Mouse (Mus musculus) layer of hippocampus, adult 9-11 months (tissue): ENCODE data around the gene Als2cl.

ENCODE experiments used
- DNase-seq: peaks from one replicate; pipeline ENCODE4 v3.0.0; 2022

Gene Als2cl

GRCm38 (mm10) chr9:110879191-110879920 lies at the start of gene Als2cl:
Gene Als2cl (plus strand): TSS chr9:110879870.
- peak; percentile 57 for DNase-seq

- no peak for DNase-seq
These were observed 46.6 kb upstream of the Als2cl start for GRCm38 (mm10) chr9:110833021-110833420.

DNA sequence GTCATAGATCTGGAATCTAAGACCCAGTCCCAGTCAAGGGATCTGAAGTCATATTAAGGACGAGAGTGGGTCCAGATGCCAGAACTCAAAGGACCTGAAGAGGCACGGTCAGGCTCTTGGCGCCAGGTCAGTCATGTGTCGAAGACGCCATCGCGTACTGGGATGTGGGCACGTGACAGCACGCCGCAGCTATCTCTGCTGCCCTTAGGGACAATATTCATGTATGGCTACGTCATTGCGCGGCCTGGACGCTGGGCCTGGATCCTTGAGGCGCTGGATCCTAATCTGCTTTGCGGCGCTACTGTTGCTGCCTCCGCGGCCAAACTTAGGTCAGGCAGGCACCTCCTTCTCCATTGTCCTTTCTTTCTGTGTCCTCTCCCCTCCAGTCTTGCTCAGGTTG lies 45.3 kb upstream of the Als2cl start, which contains the start of gene Prss45:
Prss45 (plus strand) TSS at position 178 of the 400 bp plus-strand sequence.
- DNase-seq = no peak

DNA sequence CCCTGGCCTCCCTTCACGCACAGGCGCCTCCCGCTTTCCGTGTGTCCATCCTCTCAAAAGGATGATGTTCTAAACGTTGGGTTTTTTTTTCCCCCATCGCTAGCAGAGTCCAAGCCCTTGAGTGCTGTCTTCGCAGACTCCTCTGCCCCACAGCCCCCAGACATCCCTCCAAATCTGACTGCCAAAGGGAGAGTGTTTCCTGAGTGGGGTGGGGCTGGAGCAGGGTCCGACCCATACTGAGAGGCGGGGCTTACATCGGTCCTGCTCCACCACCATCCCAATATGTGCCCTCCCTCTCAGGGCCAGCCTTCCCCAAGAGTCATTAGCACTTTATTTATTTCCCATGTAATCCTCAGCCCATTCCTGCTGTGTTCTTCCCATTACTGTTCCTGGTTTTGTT lies 44.7 kb upstream of the Als2cl start:
- no peak for DNase-seq

GRCm38 (mm10) chr9:110836112-110836511 lies 43.6 kb upstream of the Als2cl start:
- DNase-seq = peak; percentile 40

- DNase-seq = no peak
These were observed 38.8 kb upstream of the Als2cl start for GRCm38 (mm10) chr9:110840905-110841304.

GRCm38 (mm10) chr9:110841438-110841837 lies 38.2 kb upstream of the Als2cl start:
- no peak for DNase-seq

DNA sequence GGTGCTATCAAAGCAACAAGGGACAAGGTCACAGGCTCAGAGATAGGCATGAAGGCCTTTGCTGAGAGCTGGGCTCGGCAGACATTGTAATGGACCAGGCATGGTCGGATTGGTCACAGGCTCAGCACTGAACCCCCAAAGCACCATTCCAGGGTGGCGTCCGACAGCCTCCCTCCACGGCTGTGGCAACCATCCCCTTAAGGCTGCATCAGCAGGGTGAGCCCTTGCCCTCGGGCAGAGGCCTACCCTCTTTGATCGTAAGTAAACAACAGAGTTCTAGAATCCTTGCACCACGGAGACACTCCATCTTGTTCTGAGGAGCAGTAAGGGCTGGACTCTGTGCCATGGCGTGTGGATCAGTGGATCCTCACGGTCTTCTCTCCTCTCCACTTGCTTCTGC lies 35.5 kb upstream of the Als2cl start, which contains the start of gene Prss46:
Prss46 (plus strand) TSS at position 301 of the 400 bp plus-strand sequence.
- DNase-seq = no peak

GRCm38 (mm10) chr9:110849162-110849561 lies 30.5 kb upstream of the Als2cl start:
- no peak for DNase-seq

DNA sequence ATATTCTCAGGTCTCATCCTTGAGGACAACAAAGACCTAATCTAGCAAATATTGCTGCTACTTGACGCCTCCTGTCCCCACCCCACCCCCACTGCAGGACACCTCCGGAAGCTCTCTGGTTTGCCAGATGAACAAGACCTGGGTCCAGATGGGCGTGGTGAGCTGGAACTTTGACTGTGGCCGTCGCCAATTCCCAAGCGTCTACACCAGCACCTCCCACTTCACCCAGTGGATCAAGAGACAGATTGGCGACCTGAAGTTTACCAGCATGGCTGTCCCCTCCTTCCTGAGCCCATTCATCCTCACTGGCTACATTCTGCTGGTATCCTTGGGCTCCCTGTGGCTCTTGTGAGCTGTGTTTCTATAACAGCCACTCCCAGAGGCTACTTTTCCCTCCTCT lies 23.8 kb upstream of the Als2cl start:
- no peak for DNase-seq

DNA sequence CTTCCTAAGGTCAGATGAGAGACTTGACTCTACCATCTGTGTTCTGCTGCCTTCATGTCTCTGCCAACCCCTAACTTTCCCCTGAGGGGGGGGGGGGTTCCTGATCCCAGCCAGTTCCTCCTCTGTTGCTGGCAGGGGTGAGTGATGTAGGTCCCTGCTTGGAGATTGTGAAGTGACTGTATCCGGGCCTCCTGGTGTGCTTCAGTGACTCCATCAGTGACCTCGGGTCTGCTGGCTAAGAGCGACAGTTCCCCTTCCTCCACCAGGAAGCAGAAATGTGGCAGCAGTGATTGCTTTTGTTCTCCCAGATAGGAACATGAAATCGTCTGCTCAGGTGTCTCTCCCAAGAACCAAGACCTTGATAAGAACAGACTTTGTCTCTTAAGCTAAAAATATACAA lies 22.8 kb upstream of the Als2cl start:
- no peak for DNase-seq

GRCm38 (mm10) chr9:110857781-110858472 lies 21.7 kb upstream of the Als2cl start, which contains the start of gene Prss50:
Gene Prss50 (plus strand): TSS chr9:110857967.
- no peak for DNase-seq

DNA sequence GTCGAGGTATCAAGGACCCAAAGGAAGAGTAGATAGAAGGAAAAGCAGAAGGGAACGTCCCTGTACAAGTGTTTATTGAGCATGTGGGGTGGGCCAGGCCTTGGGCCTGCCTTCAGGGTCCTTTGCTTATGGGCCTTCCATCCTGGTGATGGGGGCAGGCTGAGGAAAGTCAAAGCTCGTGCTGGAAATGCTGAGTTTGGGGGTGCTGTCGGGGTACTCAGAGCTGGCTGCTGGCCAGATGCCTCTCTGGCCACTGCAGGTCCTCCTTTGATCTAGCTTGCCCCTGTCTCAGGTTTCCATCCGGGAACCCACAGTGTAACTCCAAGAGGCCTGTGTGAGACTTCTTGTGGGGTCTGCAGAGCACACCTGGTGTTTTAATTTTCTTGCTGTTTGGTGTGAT lies 21.1 kb upstream of the Als2cl start:
- no peak for DNase-seq

DNA sequence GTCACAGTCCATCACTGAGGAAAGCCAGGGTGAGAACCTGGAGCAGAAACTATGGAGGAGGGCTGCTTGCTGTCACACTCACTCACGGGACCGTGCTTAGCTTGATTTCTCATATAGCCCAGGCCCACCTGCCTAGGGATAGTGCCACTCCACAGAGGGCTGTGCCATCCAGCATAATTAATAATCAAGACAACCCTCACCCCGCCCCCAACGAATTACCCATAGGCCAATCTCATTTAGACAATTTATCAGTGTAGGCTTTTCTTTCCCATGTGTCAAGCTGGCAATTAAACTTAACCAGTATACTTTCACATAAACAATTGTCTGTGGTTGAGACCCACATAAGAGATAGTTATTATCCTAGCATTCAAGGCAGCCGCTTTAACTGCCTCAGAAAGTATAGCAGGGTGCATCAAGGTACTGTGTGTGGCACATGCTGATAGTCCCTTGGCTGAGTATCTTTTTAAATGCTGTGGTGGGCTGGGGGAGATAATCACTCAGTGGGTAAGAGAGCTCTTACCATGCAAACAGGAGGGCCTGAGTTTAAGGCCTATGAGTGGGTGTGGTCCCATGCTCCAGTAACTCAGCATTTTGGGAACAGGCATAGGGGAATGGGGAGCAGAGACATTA lies 20.6 kb upstream of the Als2cl start:
- no peak for DNase-seq

DNA sequence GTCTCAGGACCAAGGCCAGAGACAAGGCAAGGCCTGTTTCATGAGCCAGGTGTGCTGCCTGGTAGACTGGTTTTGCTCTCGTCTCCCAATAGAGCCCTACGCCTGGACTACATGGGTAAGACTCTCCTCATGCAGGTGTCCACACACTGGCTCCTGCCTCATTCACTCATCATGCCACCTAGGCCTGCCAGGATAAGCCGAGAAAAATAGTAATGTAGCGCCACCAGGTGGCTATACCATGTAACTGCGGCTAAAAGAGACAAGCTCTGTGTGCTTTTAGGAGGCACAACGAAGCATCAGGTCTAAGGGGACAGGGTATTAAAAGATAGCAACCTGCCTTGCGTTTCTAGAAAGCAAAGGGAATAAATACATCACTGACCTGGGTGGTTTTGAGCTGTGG lies 8.6 kb upstream of the Als2cl start:
- no peak for DNase-seq

GRCm38 (mm10) chr9:110873681-110874659 lies 5.7 kb upstream of the Als2cl start:
- DNase-seq = peak; percentile 35

- DNase-seq = no peak
These were observed 4.9 kb upstream of the Als2cl start for GRCm38 (mm10) chr9:110874660-110875191.

GRCm38 (mm10) chr9:110875288-110875695 lies 4.4 kb upstream of the Als2cl start:
- no peak for DNase-seq

DNA sequence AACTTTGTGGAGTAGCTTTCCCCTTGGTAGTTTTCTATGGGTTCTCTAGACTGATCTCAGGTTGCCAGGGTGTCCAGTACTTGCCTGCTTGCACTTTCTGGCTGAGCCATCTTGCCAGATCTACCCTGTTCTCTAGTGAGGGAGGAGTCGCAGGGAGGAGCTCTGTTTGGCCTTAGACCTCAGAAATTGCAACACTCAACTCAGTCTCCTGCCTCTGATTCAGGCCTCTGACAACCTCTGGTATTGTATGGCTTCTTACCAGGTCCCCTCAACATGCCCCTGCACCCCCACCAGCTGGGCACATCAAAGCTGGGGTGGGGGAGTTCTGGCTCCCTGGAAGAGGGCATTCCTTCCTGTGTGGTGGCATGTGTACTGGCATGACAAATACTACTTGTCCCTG lies 2.3 kb upstream of the Als2cl start:
- DNase-seq = no peak

- DNase-seq = peak; percentile 60
These were observed 1.8 kb upstream of the Als2cl start for GRCm38 (mm10) chr9:110877888-110878287.

GRCm38 (mm10) chr9:110879998-110880561 lies 410 bp downstream of the Als2cl start, which contains the start of gene Tmie:
Gene Tmie (minus strand): TSS chr9:110880113.
- DNase-seq = peak; percentile 45

DNA sequence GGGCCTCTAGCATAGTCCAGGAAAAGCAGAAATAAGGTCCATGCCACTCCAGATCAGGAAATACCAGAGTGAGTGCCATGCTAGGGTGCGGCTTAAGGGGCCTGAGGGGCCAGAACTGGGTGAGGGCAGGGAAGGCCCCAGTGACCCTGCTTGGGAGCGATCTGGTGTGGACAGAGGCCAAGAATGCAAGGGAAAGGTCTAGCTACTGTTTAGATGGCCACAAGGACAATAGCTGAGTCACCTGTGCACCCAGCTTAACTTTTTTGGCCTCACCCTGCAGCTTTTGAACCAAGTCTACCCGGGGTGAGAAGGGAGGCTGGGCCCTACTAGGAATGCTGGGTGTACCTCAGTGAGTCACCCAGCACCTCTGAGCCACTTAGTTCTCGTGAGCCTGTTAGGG lies 1.1 kb downstream of the Als2cl start:
- DNase-seq = no peak
